Mouse (Mus musculus) E14TG2a.4 (cell line): ENCODE measurements around the gene Cwc27.

Experiments used
- CTCF ChIP-seq: conservative IDR thresholded peaks from 2 replicates; pipeline ENCODE4 v1.5.1; 2014; ENCODE audit warnings: low read length
- NANOG ChIP-seq: IDR thresholded peaks from 2 replicates; pipeline ENCODE4 v1.6.1; 2014; ENCODE audit warnings: borderline replicate concordance, low read length, mixed read lengths

DNA sequence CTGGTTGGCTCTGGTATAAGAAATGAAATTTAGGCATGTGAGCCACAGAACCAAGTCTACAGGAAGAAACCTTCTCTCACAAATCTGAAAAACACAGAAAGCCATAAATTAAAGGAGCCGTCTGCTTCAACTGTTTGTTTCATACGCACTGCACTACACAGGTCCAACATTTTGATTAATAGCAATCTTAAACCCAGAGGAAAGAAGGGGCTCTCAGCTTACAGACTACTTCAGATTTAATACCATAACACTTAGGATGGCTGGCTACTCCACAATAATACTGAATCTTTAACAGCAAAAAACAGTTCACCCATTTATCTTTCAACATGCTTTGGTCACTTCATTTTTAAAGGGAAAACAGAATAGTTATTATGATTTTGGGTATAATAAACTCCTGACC lies 182.2 kb downstream of the Cwc27 start:
- TF ChIP-seq CTCF (no peak), NANOG (no peak)
